Mouse (Mus musculus) lung, postnatal 25 days (tissue): ENCODE measurements around the gene Higd1a.

Experiments
- DNase-seq: peaks from one replicate; pipeline ENCODE4 v3.0.0; 2022; ENCODE audit warnings: low spot score

Gene Higd1a

DNA sequence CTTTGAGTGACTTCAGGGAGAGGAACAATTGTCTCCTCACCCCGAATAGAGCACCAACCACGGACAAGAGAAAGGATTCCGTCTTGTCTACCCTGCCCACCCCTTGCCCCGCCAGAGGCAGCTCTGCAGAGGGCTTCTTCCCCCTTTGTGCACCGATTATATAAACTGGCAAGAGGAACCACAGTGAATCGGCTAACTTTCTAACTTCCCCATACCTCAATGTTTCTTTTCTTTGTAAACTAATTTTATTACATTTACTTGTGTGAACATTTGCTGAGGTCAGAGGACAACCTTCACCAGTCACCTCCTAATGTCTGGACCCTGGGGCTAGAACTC, at the start of gene Higd1a:
Gene Higd1a (minus strand): TSS at position 210 of the 336 bp plus-strand sequence.
- no peak for DNase-seq

DNA sequence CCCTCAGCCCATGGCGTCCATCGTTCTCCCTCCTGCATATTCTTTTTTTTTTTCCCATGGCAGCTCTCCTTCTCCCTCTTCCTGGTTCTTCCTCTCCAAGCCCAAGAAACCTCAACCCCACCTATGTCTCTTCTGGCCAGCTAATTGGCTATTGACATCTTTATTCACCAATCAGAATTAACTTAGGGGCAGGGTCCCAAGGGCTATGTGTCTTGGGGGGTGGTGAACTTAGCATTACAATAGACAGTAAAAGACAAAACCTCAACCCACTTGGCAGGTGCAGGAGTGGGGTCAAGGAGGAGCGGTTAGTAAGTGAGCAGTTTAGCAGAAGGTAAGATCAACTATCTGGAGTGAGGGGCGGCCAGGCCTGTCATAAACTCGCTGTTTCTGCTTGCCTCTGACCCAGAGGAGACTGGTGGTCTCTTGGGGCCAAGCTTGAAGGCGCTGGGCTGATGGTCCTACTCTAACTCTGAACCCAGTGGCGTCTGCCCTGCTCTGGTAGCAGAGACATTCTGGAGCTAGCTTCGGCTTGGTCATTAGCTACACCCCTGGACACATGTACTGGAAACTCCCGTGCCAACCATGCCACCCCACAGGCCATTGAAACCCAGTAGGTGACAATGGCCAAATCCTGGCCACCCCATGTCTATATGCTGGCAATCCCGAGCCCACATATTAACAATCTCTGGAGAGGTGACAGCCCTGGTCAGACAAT, 49.4 kb upstream of the Higd1a start:
- DNase-seq: no peak

DNA sequence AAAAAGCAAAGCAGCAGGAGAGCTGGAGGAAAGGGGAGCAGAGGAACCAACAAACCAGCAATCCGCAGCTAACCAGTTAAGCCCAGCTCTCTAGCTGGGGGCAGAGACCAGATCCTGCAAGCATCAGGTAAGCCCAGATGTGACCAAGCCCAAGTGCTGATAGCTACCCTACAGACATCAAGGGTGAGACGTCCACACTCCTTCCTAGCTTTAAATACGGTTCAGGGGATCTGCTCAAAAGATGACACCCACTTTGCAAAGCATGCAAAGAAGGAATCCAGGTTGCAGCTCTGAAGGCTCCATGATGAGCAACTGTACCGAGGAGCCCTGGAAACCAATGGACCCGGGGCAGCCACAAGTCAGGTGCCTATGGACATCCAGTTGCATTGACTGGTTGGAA, 48.3 kb upstream of the Higd1a start:
- DNase-seq: no peak

DNA sequence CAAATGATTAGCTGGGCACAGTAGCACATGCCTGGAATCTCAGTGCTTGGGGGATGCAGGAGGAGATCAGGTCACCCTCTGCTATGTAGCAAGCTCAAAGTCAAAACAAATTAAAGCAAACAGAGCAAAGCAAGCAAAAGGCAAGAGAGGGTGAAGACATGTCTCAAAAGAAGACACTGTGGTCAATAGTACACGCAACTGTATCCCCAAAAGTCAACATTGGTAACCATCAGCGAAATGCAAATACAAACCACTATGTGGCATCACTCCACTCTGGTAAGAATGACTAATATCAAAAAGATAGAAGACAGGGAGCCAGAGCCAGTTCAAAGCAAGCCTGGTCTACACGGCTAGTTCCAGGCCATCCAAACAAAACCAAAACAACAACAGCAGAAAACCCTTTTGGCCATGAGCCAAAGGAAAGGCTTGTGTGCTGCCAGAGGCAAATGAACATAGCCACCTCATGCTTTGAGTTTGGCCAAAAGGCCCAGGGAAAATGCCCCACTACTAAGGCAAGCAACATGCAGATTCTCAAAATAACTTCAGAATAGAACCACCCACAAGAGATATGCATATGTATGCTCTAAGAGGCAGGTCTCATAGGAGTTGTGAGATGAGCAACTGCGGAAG, 47.5 kb upstream of the Higd1a start:
- DNase-seq: no peak

DNA sequence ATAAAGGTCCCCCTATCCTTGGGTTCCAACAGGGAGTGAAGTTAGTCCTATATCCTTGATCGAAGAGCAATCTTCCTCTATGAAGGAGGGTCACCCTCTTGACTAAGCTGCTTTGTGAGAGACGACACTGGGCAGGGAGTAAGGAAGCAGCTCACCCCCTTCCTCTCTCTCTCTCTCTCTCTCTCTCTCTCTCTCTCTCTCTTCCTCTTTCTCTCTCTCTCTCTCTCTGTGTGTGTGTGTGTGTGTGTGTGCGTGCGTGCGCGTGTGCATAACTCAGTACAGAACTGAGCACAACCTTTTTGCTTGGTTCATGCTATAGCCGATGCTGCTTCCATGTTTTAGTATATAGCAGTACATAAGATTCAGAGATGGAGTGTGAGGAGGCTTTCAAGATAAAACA, 46.8 kb upstream of the Higd1a start:
- DNase-seq: no peak

DNA sequence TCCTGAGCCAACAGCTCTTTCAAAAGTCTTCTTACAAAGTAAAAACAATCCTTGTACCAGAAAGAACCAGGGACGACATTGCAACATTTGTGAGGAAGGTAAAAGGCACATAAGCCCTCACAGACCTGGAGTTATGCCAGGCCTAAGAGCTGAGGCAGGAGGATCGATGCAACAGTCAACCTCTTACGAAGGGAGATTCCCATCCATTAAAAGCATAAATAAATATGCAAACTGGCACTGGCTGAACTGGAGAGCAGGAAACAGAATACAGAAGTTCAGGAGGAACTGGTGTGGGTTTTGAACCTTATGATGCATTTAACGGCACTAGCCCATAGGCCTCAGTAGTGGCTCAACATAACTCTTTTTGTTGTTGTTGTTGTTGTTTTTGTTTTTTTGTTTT, 46.2 kb upstream of the Higd1a start:
- DNase-seq: no peak

DNA sequence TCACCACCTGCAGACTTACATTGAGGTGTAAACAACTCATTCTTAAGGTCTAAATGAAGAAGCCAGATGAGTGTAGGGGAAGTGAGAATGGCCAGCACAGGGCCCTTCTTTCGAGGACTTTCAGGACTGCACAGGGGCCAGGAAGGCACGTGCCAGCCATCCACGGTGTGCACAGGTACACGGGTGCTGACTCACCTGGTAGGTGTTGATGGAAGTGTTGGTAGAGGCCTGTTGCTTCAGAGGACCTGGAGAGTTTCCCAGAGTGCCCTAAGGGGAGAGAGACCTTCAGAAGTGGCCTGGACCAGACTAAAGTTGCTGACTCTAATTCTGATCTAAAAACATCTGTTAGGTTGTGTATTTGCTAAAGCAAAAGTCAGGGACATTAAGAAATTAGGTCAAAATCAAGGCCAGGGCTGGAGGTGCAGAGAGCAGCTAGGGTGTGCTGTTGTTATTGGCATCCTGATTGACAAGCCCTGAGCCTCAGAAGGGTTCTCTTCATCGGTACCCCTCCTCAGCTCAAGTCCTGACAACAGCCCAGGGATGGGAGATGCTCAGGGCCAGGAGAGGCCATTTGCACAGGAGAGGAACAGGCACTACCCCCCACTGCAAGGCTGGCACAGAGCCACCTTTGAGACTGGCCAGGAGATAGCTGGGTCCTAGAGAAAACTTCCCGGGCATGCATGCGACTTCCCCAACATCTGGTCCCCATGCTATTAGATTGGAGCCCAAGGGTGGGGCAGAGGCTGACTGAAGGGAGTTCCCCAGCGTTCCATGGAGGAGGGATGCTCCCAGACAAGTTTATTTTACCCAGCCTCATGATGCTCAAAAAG, 45.5 kb upstream of the Higd1a start:
- DNase-seq: no peak

DNA sequence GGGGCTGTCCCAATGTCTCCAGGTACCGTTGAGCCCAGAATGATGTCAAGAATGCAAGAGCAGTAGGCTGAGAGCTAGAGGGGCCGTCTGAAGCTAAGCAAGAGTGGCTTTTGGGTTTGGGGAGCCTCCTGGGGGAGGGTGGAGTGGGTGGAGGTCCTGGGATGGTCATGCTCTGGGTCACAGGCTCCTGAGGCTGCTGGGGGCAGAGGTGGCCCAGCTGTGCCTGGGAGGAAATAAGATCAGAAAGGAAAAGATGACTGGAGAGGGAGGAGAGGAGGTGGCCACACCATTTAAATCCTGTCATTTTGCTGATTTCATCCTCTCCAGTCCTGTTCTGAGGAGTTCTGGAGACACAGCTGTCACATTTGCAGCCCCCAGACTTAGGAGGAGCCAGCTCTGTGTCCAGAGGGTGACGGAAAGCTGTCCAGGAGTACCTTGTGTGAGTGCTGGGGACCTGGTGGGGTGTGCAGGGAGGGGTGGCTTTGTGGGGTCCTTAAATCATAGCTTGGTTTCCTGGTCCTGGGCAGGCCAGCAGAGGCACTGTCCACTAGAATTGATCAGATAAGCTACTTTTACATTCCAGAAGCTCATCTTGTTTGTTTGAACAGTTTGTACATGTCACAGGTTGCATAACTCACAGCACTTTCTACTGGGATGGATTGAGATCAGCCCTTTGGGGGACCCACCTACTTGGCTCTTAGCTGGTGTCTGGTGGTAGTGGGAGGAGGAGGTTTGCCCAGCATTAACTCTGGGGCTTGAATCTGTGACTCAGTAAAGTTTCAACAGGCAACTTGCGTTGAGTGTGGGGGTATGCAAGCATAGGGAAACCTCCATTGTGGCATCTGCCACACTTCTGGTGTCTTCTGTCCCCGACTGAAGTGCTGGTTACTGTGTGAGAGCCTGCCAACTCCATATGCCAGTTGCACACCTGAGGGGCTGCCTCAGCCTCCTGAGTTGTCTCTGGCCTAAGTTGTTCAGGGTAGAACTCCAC, 43.8 kb upstream of the Higd1a start:
- DNase-seq: no peak

DNA sequence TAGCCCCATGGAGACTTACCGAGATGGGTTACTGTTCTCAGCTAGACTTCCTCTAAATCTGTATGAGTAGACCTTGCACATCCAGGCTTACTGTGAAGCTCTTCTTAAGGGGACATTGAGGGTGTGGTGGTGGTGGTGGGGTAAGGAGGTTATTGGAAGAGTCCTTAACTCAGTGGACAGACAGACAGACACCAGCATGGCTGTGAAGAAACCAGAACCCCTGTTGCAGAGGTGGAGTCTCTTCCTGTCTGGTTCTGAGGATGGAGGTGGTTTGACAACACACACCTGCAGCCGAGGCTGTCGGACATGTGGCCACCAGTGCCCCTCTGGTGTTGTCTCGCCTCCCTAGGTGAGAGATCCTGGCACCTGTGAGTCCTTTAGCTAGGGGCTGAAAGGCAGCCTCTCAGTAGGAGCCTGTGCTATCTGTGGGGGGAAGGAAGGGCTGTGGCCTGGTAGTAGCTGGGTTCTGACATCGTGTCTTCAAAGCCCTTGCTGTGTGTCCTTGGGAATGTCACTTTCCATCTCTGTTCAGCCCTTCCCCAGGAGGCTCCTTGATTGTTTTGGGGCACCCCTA, 42.2 kb upstream of the Higd1a start:
- no peak for DNase-seq

DNA sequence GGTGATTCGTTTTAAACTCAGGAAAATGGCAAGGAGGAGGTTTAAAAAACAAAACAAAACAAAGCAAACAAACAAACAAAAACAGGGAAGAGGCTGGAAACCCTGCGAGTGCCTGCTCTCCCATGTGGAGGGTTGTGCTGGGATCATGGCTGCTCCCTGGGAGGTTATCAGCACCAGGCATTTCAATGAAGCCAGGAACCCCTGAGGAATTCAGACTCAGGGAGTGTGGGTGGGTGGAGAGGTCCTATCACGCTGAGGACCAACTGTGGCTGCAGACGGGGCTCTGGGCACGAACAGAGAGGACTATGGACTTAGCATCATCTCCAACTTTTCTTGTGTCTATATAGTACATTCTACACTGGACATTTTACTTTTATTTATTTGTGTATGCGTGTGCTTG, 41.1 kb upstream of the Higd1a start:
- DNase-seq: no peak

DNA sequence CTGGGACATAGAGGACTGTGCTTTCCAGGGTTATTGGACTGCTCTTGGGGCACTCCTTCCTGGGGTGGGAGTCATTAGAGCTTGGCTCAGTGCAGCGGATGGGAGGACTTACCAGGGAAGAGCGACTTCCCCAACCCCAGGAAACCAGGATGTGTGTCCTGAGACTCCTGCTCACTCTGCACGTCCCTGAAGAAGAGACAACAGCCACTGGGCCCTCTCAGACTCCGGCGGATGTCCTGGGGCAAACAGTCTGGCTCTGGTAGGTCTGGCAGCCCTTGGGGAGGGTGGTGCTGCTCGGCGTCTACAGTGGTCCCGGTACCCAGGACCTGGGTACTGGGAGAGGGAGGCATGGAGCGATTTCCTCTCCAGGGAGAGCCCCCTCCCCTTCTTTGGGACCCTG, 40.1 kb upstream of the Higd1a start, which contains the start of gene Ackr2:
Gene Ackr2 (plus strand): TSS at position 111 of the 400 bp plus-strand sequence.
- peak; percentile 70 for DNase-seq

DNA sequence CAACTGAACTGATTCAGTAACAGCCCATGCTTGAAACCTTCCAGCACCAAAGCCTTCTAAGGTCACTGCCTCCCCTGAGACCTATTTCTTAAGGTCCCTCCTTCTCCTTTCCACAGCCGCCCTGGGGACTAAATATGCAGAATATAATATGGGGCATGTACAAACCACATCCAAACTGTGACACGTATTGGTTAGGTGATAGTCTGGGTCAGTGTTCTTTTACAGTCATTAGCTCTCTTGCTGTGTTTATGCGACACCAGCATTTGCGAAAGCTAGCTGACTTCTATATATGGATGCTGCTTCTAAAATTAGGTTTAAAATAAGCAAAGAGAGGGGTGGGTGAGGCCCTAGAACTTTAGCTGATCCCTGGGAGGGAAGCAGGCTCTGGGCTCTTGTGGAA, 38.7 kb upstream of the Higd1a start:
- DNase-seq: no peak

DNA sequence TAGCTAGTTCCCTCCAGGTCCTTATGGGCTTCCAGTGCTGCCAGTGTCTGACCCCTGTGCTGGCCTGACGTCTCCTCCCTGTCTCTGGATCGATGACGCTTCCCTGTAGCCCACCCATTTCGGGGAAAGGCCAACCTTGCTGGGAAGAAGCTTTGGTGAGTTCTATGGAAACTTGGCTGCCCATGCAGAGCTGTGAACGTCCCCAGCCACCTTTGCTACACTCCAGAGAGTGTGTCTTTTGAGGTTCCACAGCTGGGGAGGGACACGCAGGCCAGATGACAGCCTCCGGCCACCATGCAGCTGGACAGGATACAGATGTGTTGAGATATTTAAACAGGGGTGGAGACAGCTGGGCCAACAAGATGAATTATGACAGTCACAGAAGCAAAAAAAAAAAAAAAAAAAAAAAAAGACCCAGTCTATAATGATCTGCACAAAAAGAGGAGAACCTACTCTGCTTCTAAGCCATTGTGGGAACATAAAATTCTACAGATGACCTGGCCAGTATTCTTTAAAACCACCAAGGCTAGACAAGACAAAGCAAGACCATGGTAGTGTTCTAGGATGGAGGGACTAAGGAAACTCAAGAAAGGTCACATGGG, 37.3 kb upstream of the Higd1a start:
- DNase-seq: peak; percentile 59

DNA sequence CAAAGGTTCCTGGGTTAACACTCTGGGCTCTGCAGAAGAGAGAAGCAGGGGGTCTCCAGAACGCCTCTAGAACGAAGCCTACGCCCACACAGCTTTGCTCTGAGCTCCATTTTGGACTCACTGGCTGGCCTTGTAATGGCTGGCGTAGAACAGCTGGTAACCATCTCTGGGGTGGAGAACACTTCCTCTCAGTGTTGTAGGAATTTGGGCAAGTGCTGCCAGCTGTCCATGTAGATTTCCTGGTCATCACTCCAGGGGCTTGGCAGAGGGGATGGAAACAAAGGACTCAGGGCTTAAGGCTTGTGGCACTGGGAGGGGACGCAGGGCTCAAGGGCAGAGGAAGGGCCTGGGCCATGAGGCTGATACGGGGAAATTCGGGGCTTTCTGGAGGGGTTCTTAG, 36.3 kb upstream of the Higd1a start:
- DNase-seq: peak; percentile 63

DNA sequence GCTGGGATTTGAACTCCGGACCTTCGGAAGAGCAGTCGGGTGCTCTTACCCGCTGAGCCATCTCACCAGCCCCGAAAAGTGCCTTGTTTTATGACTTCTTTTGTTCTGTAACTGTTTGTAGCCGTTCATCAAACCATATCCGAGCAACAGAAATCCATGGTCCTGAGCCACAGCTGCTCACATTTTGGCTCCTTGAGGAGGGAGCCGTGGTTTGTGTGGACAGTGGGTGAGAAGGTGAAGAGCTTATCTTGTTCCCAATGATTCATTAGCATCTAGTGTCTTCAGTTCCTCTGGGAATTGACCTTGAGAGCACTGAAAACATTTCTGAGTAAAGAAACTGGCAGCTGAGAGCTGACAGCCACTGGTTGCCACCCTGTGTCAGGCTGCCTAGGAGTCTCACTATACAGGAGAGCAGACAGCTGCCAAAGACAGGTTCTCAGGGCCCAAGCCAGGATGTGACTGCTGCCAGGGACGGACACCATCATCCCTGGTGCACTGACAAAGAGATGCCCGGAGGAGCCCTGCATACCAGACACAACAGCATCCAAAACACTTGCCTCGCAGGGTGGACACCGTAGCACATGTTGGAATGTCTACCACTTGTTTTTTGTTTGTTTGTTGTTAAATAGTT, 34.0 kb upstream of the Higd1a start:
- no peak for DNase-seq

DNA sequence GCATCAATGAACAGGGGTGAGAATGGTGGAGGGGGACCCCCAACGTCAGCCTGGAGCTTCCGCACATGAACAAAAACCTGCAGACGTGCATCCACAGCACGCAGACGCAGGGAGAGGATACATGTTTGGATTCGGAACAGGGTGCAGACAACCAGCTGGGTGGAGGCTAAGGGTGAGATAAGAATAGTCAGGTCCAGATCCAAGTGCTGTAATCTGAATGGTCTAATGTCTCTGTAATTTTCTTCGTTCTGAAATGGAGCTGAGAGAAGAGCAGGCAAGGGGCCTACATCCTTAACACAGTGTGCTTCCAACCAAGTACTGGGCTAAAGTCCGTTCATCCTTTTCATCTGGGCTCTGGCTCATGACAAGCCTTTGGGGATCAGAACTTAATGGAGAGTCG, 33.1 kb upstream of the Higd1a start:
- DNase-seq: no peak

DNA sequence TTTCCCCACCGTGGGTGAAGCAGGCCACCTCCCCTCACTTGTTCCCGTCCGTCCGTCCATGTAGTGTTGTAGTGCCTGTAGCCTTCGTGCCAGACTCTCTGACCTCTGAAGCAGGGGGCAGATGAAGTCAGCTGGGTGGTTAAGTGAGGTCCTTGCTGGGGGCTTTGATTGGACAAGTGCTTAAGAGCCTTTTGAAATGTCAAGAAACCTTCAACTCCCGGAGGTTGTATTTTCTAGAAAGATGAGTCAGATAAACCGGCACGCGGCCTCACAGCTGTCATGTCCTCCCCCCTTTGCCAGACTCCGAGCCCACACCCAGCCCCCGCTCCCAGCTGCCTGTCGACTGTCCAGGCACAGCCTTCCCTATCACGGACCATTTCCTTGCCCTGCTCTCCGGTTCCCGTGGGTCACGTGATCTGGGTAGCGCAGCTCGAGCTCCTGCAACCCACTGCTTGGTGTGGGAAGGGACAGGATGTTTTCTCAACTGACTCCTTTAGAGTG, 32.3 kb upstream of the Higd1a start:
- DNase-seq: peak; percentile 80

DNA sequence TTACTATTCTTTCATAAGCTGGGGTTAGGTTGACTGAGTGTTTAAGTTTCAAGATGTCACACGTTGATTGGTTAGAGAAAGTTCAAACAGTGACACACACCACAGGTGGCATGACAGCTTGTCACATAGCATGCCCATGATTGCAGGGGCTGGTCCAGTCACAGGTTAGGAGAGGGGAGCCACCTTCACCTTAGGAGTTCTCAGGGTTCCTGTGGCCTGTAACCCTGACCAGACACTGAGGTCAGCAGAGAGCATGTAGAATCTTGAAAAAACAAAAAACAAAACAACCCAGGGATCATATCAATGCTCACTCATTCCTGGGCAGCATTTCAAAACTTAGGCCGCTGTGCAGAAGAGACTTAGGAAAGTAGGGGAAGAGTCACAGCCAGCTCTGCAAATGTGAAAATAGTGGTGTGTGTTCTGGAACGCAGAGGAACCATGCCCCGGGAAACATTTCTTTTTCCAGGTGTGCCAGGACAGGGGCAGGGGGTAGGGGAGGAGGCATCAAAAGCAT, 31.8 kb upstream of the Higd1a start:
- DNase-seq: no peak

DNA sequence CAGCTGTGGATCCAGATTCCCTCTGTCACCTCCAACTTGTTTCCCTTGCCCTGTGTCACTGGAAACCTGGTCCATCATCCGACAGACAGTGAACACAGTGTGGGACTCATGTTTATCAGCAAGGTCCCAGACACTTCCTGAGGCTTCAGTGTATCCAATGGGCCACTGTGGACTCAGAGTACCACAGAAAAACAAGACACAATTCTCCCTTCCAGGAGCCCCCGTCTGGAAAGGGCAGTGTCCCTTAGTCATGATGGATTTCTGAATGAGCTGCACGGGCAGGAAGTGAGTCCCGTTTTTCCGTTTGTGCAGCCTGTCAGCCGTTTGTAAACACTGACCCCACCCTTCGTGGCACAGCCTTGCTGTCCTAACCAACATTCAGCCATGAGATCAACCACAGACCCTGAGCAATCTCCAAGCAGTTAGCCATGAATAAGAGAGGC, 23.9 kb upstream of the Higd1a start:
- DNase-seq: peak; percentile 79

DNA sequence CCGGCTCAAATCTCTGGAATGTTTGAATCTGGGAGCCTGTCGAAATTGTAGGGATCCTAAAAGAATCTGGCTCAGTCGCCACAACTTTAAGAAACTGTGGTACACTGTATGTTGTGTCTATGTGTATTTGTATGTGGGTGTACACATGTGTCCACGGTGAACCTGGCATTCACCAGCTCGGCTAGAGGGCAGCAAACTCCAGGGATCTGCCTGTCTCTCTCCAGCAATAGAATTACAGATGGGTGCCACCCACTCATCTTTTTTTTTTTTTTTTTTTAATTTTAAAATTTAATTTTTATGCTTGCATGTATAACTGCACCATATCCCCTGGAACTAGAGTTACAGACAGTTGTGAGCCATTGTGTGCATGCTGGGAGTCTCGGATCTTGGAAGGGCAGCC, 23.1 kb upstream of the Higd1a start:
- no peak for DNase-seq
